ENCODE assay signal across 8 mouse cellular contexts in the genomic region with DNA sequence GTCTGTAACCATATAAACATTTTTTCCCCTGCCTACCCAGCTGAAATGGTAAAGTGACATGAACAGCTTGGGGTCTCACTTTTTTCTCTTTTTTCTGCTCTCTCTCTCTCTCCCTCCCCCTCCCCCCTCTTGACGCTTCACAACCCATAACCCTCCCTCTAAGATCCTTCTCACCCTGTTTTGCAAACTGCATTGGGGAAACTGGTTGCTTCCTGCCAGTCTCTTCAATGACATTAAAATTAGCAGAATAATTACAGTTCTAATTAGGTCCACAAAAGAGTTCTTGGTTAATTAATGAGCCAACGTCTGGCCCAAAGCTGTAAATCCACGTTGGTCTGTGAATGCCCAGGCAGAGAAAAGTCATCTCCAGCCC.
DNase-seq lines count a peak whose midpoint lies in the region; ATAC-seq and TF ChIP-seq lines count a peak whose summit lies in the region.

No protein-coding gene starts in this region.

- H3K4me2 ChIP-seq in embryonic facial prominence, embryonic 15.5 days (replicated peaks): peak overlapping the region; percentile 91
- peak overlapping the region; percentile 49 for H3K4me2 ChIP-seq in midbrain, postnatal 0 days (ENCODE audit: low read depth, low read length, poor library complexity, severe bottlenecking)

- H3K9ac ChIP-seq in embryonic facial prominence, embryonic 15.5 days: peak overlapping the region; percentile 16; the same call in 1 of the 2 replicates
- H3K9ac ChIP-seq in midbrain, postnatal 0 days (replicated peaks; ENCODE audit: low read length, poor library complexity, severe bottlenecking): peak overlapping the region; percentile 36; the same call in 1 of the 2 replicates

- no peaks in the 10 kb centered on the region for H3K9me3 ChIP-seq in embryonic facial prominence, embryonic 15.5 days (replicated peaks)
- no peaks in the 10 kb centered on the region for H3K9me3 ChIP-seq in midbrain, postnatal 0 days (ENCODE audit: low read length)

- H3K4me3 ChIP-seq in left cerebral cortex, adult 2 months: peak overlapping the region; percentile 49
- peak overlapping the region; percentile 59 for H3K4me3 ChIP-seq in embryonic facial prominence, embryonic 15.5 days (replicated peaks)
- peak overlapping the region; percentile 25; the same call in 1 of the 2 replicates for H3K4me3 ChIP-seq in midbrain, postnatal 0 days (ENCODE audit: low read depth, low read length)

- ATAC-seq in embryonic facial prominence, embryonic 15.5 days (ENCODE audit: insufficient number of reproducible peaks, low FRiP score, low TSS enrichment, low read depth): no peak
- ATAC-seq in midbrain, postnatal 0 days (ENCODE audit: low FRiP score): no peak; the same call in 1 of the 2 replicates

- no peak for DNase-seq in left cerebral cortex, adult 2 months (ENCODE audit: extremely low spot score in 1 of 2, low spot score in 2 of 2)
- DNase-seq in left cerebral cortex, postnatal 4 days: no peak
- peak; percentile 20 for DNase-seq in induced T-regulatory cell, adult 2 months (ENCODE audit: low read depth)
- no peak for DNase-seq in midbrain, postnatal 0 days (ENCODE audit: low spot score)
- no peak for DNase-seq in adipocyte (ENCODE audit: low spot score)
- no peak for DNase-seq in cerebellum, adult 11-12 months
- DNase-seq in ovary, postnatal 14 days (ENCODE audit: low spot score): no peak

- intact Hi-C loops in left cerebral cortex, adult 2 months (cut with DNase I): loop anchor here (5.0 kb wide), 1 partner anchor 98 kb away; no protein-coding TSS in a partner anchor
- intact Hi-C loops in left cerebral cortex, postnatal 4 days (cut with DNase I): no loop called here

- peaks cover 25% of the 10 kb centered on the region for H3K4me1 ChIP-seq in embryonic facial prominence, embryonic 15.5 days
- peaks cover 6% of the 10 kb centered on the region; the same call in 1 of the 2 replicates for H3K4me1 ChIP-seq in midbrain, postnatal 0 days (ENCODE audit: insufficient read depth, low read length)

- WGBS in embryonic facial prominence, embryonic 15.5 days: under 1% methylated on average over 3 of the region's 3 CpGs
- WGBS in midbrain, postnatal 0 days: 3% methylated on average over 3 of the region's 3 CpGs

- H3K27me3 ChIP-seq in embryonic facial prominence, embryonic 15.5 days: no peaks in the 10 kb centered on the region
- no peaks in the 10 kb centered on the region for H3K27me3 ChIP-seq in midbrain, postnatal 0 days (ENCODE audit: insufficient read depth, low read length)

- no peak for TF ChIP-seq CTCF in left cerebral cortex, adult 2 months (IDR thresholded peaks at IDR 0.05)
- TF ChIP-seq CTCF in midbrain, postnatal 0 days (IDR thresholded peaks at IDR 0.05): no peak

- H3K36me3 ChIP-seq in embryonic facial prominence, embryonic 15.5 days: no peaks in the 10 kb centered on the region
- no peaks in the 10 kb centered on the region; the same call in 1 of the 2 replicates for H3K36me3 ChIP-seq in midbrain, postnatal 0 days (ENCODE audit: insufficient read depth, low read length)

- no peak overlapping the region; the same call in 1 of the 2 replicates for H3K27ac ChIP-seq in left cerebral cortex, adult 2 months
- peak overlapping the region; percentile 55; the same call in 1 of the 2 replicates for H3K27ac ChIP-seq in embryonic facial prominence, embryonic 15.5 days (replicated peaks)
- 0 out of 2 replicates have a peak overlapping the region, but pooled peaks have one; percentile 67 for H3K27ac ChIP-seq in midbrain, postnatal 0 days (ENCODE audit: low read depth, low read length)
